Mouse (Mus musculus) cerebellum, adult 2 months (tissue): ENCODE results near the gene Pld1.

Source experiments
- CTCF ChIP-seq: fragments of 200-500 bp; IDR thresholded peaks from 2 replicates; pipeline ENCODE4 v1.5.1; 2011; ENCODE audit warnings: low read depth, mild to moderate bottlenecking, control low read depth, low read length, moderate library complexity, borderline replicate concordance; ENCODE audit not compliant: insufficient read depth
- POLR2A ChIP-seq: fragments of 200-500 bp; IDR thresholded peaks from 2 replicates; pipeline ENCODE4 v1.6.1; 2011; ENCODE audit warnings: low read length, control low read depth, borderline replicate concordance; ENCODE audit not compliant: insufficient read depth

- TF ChIP-seq CTCF, result no peak
- no peak for TF ChIP-seq POLR2A
These were observed 35.4 kb downstream of the Pld1 start for GRCm38 (mm10) chr3:27973936-27974335.
